Mouse (Mus musculus) embryonic fibroblast, embryonic 13.5 days (primary cell): ENCODE data around the gene Plxnc1.

ENCODE experiments used
- CTCF ChIP-seq: IDR thresholded peaks from 2 replicates; pipeline ENCODE4 v1.5.1; 2011; ENCODE audit warnings: mild to moderate bottlenecking, control low read depth, low read length, moderate library complexity, borderline replicate concordance; ENCODE audit not compliant: insufficient read depth
- POLR2A ChIP-seq: IDR thresholded peaks from 2 replicates; pipeline ENCODE4 v1.6.1; 2011; ENCODE audit warnings: low read depth, mild to moderate bottlenecking, control low read depth, low read length, moderate library complexity

GRCm38 (mm10) chr10:94858277-94859033, 86.2 kb downstream of the Plxnc1 start:
- TF ChIP-seq POLR2A: no peak
- no peak for TF ChIP-seq CTCF
